Mouse (Mus musculus) bone marrow macrophage, adult 2 months (primary cell): ENCODE measurements around the gene Hcn1.

Experiments used
- CTCF ChIP-seq: IDR thresholded peaks from 2 replicates; pipeline ENCODE4 v1.5.1; 2012; ENCODE audit warnings: low read depth, mild to moderate bottlenecking, low read length, moderate library complexity
- POLR2A ChIP-seq: IDR thresholded peaks from 2 replicates; pipeline ENCODE4 v1.6.1; 2012; ENCODE audit warnings: mild to moderate bottlenecking, low read depth, low read length, borderline replicate concordance

DNA sequence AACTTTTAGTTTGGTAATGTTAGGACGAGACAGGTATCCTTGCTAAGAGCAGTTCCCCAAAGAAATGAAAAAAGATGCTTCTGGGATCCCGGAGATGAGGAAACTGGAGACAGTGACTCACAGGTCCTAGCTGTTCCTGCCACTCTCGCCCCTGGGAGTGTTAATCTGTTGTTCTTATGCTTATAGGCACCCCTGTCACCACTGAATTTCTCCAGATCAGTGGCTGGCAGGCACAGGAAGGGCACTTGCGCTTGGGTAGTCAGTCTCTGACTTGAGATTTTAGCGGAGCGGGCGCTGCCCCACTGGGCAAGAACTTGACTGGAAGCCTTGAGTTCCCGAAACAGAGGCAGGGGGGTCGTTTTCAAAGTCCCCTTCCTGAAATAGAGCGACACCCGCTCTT, 1.3 kb downstream of the Hcn1 start:
- TF ChIP-seq POLR2A = no peak
- TF ChIP-seq CTCF = no peak
